Mouse (Mus musculus): ENCODE results near the gene Olfr643.

GRCm38 (mm10) chr7:103999124-103999523 lies 138.1 kb downstream of the Olfr643 start:
- TF ChIP-seq GATA1 (IDR thresholded peaks at IDR 0.05; ENCODE audit: low read length) (no peak), TAL1 (IDR thresholded peaks at IDR 0.05; ENCODE audit: low read length) (no peak)
